Mouse (Mus musculus) liver, embryonic 14.5 days (tissue): ENCODE measurements around the gene Cttnbp2nl. TPM values are rescaled to one million over a fixed set of nuclear protein-coding genes. Genes with fewer than 3 reads are reported as not detected.

Experiments used
- ATAC-seq: fragments of 200-750 bp; cut with Nextera tagmentation; 2 replicates; pipeline ENCODE4 v1.8.0; 2017; ENCODE audit warnings: moderate number of reproducible peaks, mild to moderate bottlenecking, moderate library complexity; ENCODE audit not compliant: insufficient read depth
- DNase-seq, 3 experiments: peaks; one replicate each; pipeline ENCODE4 v3.0.0-alpha.2; 2012 to 2013; ENCODE audit warnings: low read depth in 3 of 3, low spot score in 3 of 3
- H3K27ac ChIP-seq: fragments of 300-500 bp; sonication (generic); 2 replicates; pipeline ENCODE4 v1.5.1; 2014; ENCODE audit warnings: moderate library complexity, mild to moderate bottlenecking, control low read depth, inconsistent platforms
- H3K27me3 ChIP-seq: fragments of 300-500 bp; sonication (generic); 2 replicates; pipeline ENCODE4 v1.6.1; 2014; ENCODE audit warnings: mild to moderate bottlenecking, low read length, moderate library complexity; ENCODE audit not compliant: control insufficient read depth, insufficient read depth
- H3K36me3 ChIP-seq: fragments of 300-500 bp; sonication (generic); replicated peaks from 2 replicates; pipeline ENCODE4 v1.6.1; 2014; ENCODE audit warnings: low read depth; ENCODE audit not compliant: control insufficient read depth, insufficient read depth
- H3K4me1 ChIP-seq, 2 experiments: fragments of 200-500 bp in 1 of 2; fragments of 300-500 bp in 1 of 2; sonication (generic) in 1 of 2; replicated peaks; 2 replicates each; pipeline ENCODE4 v1.6.1; 2012 to 2014; ENCODE audit warnings: antibody characterized with exemption in 1 of 2, inconsistent platforms in 1 of 2, low read length in 1 of 2; ENCODE audit not compliant: control insufficient read depth in 2 of 2, insufficient read depth in 2 of 2
- H3K4me2 ChIP-seq: fragments of 300-500 bp; sonication (generic); 2 replicates; pipeline ENCODE4 v1.6.1; 2014; ENCODE audit warnings: low read depth, mild to moderate bottlenecking, control low read depth, moderate library complexity
- H3K4me3 ChIP-seq, 2 experiments: fragments of 200-500 bp in 1 of 2; fragments of 300-500 bp in 1 of 2; sonication (generic) in 1 of 2; 2 replicates each; pipeline ENCODE4 v1.5.1; 2012 to 2014; ENCODE audit warnings: low read depth in 2 of 2, low read length in 2 of 2, mild to moderate bottlenecking in 2 of 2, control low read depth in 1 of 2, inconsistent platforms in 1 of 2, moderate library complexity in 1 of 2; ENCODE audit not compliant: insufficient read depth in 1 of 2
- H3K9ac ChIP-seq: fragments of 300-500 bp; sonication (generic); replicated peaks from 2 replicates; pipeline ENCODE4 v1.6.1; 2014; ENCODE audit warnings: mild to moderate bottlenecking, control low read depth, moderate library complexity
- H3K9me3 ChIP-seq: fragments of 300-500 bp; sonication (generic); 2 replicates; pipeline ENCODE4 v1.6.1; 2016; ENCODE audit warnings: low read length, mixed read lengths; ENCODE audit not compliant: control insufficient read depth
- CTCF ChIP-seq: IDR thresholded peaks from 2 replicates; pipeline ENCODE4 v1.5.1; 2016; ENCODE audit warnings: antibody characterized with exemption, low read depth, control low read depth
- EP300 ChIP-seq: IDR thresholded peaks from 2 replicates; pipeline ENCODE4 v1.6.1; 2016; ENCODE audit warnings: antibody characterized with exemption, low read depth
- WGBS: fragments of 180-500 bp; shearing (Covaris S2); extraction: QIAGEN DNeasy Blood & Tissue Kit; methylation state at CpG from one replicate; pipeline ENCODE4 v1.1.7; 2014; ENCODE audit not compliant: insufficient replicate concordance; 5-methylcytosine and 5-hydroxymethylcytosine counted together
- polyA plus RNA-seq, 2 experiments: library from polyadenylated mRNA; depleted of rRNA in 1 of 2; stranded (reverse) in 1 of 2; unstranded in 1 of 2; fragments of >200 nt; fragmentation: Nextera tagmentation in 1 of 2; extraction: Ambion mirVana in 1 of 2; gene quantifications; 2 replicates each; pipeline versions ENCODE4 v1.2.1 to v1.2.3; 2012 to 2014

Gene Cttnbp2nl
- polyA plus RNA-seq (2012; rRNA removed) (0.52 and 0.65 TPM in 2 replicates), polyA plus RNA-seq (2014; fragmentation: Nextera tagmentation; extraction: Ambion mirVana) (1.9 and 2.1 TPM in 2 replicates)

- Histone ChIP-seq H3K9me3 (no peaks in the 10 kb centered on the region), H3K4me2 (peak within 1 kb of the TSS; percentile 59), H3K9ac (no peak within 1 kb of the TSS), H3K36me3 (no peaks in the 10 kb centered on the region), H3K27ac (no peak within 1 kb of the TSS), H3K4me3 (peak within 1 kb of the TSS; percentile 57 to 60), H3K4me1 (peaks cover 0 to 3% of the 10 kb centered on the region in 2 experiments; a peak in 2 of 4 replicates), H3K27me3 (peaks cover 27% of the 10 kb centered on the region)
- no peak for TF ChIP-seq CTCF
- TF ChIP-seq EP300: no peak
- WGBS: 2% methylated on average over 31 of the region's 31 CpGs
- peak; percentile 80 for ATAC-seq
- peak; percentile 52 to 58 (median 55) for DNase-seq
Observed at GRCm38 (mm10) chr3:105052937-105053697, at the start of gene Cttnbp2nl. Gene Cttnbp2nl (minus strand): TSS chr3:105053146.

DNA sequence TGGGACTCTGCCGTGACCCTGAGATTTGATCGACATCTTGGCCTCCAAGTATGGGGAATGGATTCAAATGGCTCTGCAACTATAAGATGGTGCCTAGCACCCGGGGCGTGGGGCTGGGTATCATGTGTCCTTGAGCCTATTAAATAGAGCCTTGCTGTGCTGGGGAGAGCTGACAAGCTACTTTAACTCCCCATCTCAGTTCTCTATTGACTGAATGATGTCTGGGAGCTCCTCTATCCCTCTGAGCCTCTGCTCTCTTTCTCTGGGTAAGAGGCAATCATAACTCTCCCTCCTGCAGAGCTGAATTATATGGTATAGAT, 47.3 kb upstream of the Cttnbp2nl start:
- no peak for TF ChIP-seq CTCF
- no peak for TF ChIP-seq EP300

DNA sequence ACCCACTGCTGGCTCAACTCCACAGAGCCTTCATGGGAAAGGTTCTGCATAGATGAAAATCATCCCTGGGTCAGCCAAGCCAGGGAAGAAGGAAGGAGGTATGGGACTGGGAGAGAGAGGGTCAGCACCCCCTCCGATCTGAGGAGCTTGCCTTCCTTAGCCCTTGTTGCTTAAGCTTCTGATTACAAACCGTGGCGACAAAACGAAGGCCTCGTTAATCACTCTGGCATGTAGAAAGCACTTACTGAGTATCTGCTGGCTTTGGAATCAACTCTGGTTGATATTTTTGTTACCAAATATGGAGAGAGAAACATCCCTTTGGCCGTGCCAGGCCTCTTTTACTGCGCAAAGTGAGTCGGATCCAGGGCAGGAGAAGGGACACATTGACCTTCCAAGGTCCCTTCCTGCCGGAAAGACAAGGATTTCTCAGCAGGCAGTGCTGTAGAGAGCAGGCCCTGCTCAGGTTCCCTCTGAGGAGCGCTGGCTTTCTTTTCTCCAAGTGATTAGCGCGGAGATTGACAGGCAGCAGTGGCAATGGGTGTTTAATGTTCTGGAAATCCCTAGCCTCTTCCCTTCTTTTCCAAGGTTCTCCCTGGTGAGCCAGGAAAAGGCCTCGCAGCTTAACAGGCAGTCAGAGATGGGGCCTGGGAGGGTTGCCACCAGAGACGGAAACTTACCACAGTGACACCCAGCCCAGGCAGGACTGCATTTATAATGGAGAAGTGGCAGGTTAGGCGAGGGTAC, 46.8 kb upstream of the Cttnbp2nl start:
- DNase-seq (no peak), ATAC-seq (no peak)
- no peak overlapping the region for H3K4me3 ChIP-seq
- H3K4me1 ChIP-seq: no peaks in the 10 kb centered on the region
- no peaks in the 10 kb centered on the region for H3K36me3 ChIP-seq
- H3K9me3 ChIP-seq: no peaks in the 10 kb centered on the region
- WGBS: 54% methylated on average over 15 of the region's 15 CpGs
- H3K4me2 ChIP-seq: no peak overlapping the region
- no peak overlapping the region for H3K9ac ChIP-seq
- H3K27me3 ChIP-seq: no peaks in the 10 kb centered on the region
- H3K27ac ChIP-seq: no peak overlapping the region
- TF ChIP-seq CTCF: no peak
- no peak for TF ChIP-seq EP300

More for the DNA sequence above, 47.3 kb upstream of the Cttnbp2nl start:
- no peak overlapping the region for H3K27ac ChIP-seq
- H3K9me3 ChIP-seq: no peaks in the 10 kb centered on the region
- no peaks in the 10 kb centered on the region for H3K4me1 ChIP-seq
- H3K9ac ChIP-seq: no peak overlapping the region
- DNase-seq (no peak), ATAC-seq (no peak)
- no peak overlapping the region for H3K4me3 ChIP-seq
- no peaks in the 10 kb centered on the region for H3K27me3 ChIP-seq
- no peak overlapping the region for H3K4me2 ChIP-seq
- H3K36me3 ChIP-seq: no peaks in the 10 kb centered on the region
- WGBS: 73% methylated on average over 4 of the region's 4 CpGs

- Histone ChIP-seq H3K4me2 (no peak overlapping the region), H3K36me3 (no peaks in the 10 kb centered on the region), H3K27ac (no peak overlapping the region), H3K27me3 (no peaks in the 10 kb centered on the region), H3K4me1 (no peaks in the 10 kb centered on the region), H3K9me3 (no peaks in the 10 kb centered on the region), H3K4me3 (no peak overlapping the region), H3K9ac (no peak overlapping the region)
- DNase-seq: no peak
- TF ChIP-seq CTCF (no peak), EP300 (no peak)
- WGBS: 44% methylated on average over 4 of the region's 4 CpGs
- ATAC-seq: no peak
Observed at GRCm38 (mm10) chr3:105097581-105097980, 44.6 kb upstream of the Cttnbp2nl start.

DNA sequence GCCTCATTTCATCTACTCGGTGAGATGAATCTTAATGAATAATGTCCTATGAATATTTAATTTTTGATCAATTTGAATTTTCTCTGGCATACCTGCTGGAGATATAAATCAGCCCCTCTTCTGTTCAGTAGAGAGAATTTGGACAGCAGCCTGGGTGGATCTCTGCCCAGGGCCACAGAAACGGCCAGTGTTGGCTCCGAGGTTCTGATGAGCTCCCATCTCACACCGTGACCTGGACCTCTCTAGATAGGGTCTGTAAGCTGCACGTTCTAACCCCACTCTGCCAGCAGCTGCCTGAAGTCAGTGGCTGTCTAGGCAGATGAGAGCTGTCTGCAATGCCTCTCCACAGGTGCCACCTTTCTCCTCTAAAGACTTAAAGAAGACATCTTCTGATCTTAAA, 42.1 kb upstream of the Cttnbp2nl start:
- no peaks in the 10 kb centered on the region for H3K9me3 ChIP-seq
- H3K27me3 ChIP-seq: no peaks in the 10 kb centered on the region
- ATAC-seq: no peak
- H3K4me2 ChIP-seq: no peak overlapping the region
- no peak overlapping the region for H3K9ac ChIP-seq
- no peaks in the 10 kb centered on the region for H3K36me3 ChIP-seq
- H3K27ac ChIP-seq: no peak overlapping the region
- 62% methylated on average over 5 of the region's 5 CpGs for WGBS
- TF ChIP-seq EP300 (no peak), CTCF (no peak)
- H3K4me3 ChIP-seq: no peak overlapping the region
- DNase-seq: no peak
- H3K4me1 ChIP-seq: no peaks in the 10 kb centered on the region
